Mouse (Mus musculus) E14TG2a.4 (cell line): ENCODE data around the gene Rgs5.

Source experiments
- CTCF ChIP-seq: conservative IDR thresholded peaks from 2 replicates; pipeline ENCODE4 v1.5.1; 2014; ENCODE audit warnings: low read length
- NANOG ChIP-seq: IDR thresholded peaks from 2 replicates; pipeline ENCODE4 v1.6.1; 2014; ENCODE audit warnings: borderline replicate concordance, low read length, mixed read lengths
- POU5F1 ChIP-seq: IDR thresholded peaks from 2 replicates; pipeline ENCODE4 v1.6.1; 2014; ENCODE audit warnings: low read length, borderline replicate concordance

GRCm38 (mm10) chr1:169726319-169726718, 71.0 kb downstream of the Rgs5 start:
- TF ChIP-seq POU5F1, result no peak
- TF ChIP-seq CTCF, result no peak
- no peak for TF ChIP-seq NANOG
